Mouse (Mus musculus) left cerebral cortex, adult 2 months (tissue): Measurements from ENCODE around the gene Nrip3. TPM values are rescaled to one million over a fixed set of nuclear protein-coding genes. Genes with fewer than 3 reads are reported as not detected.
A peak's percentile ranks its signal among the peaks of the same experiment; 100 is the strongest.

Experiments
- DNase-seq, 2 experiments: peaks; one replicate each; pipeline ENCODE4 v3.0.0; 2021 to 2022; ENCODE audit warnings: low spot score in 2 of 2, mixed read lengths in 1 of 2; ENCODE audit errors: extremely low spot score in 1 of 2
- H3K27ac ChIP-seq: fragments of 200-600 bp; 2 replicates; pipeline ENCODE4 v1.8.1; 2022
- H3K4me3 ChIP-seq: fragments of 200-600 bp; 2 replicates; pipeline ENCODE4 v1.8.1; 2022
- CTCF ChIP-seq: fragments of 200-600 bp; IDR thresholded peaks from 2 replicates; pipeline ENCODE4 v1.8.1; 2022; ENCODE audit warnings: antibody characterized with exemption, mild to moderate bottlenecking, moderate library complexity
- intact Hi-C: fragments of 180-260 bp; cut with DNase I; formaldehyde crosslinking; loops from one replicate; pipeline ENCODE4 v1.15.1; 2025
- total RNA-seq, 2 experiments: library from RNA; stranded (reverse); gene quantifications; 2 replicates each; pipeline ENCODE4 v1.2.3; 2021

The Nrip3 gene
- total RNA-seq, 2 experiments from 2014 or later: 83.4 to 86.7 TPM

- TF ChIP-seq CTCF: no peak
- no peak for DNase-seq
- no peak overlapping the region for H3K4me3 ChIP-seq
- H3K27ac ChIP-seq: no peak overlapping the region
- intact Hi-C loops: no loop called here
Measured at GRCm38 (mm10) chr7:109800626-109801025, 18.8 kb upstream of the Nrip3 start.

GRCm38 (mm10) chr7:109799168-109799567, 17.3 kb upstream of the Nrip3 start:
- H3K27ac ChIP-seq: no peak overlapping the region
- TF ChIP-seq CTCF: no peak
- H3K4me3 ChIP-seq: no peak overlapping the region
- DNase-seq: no peak
- intact Hi-C loops: no loop called here

DNA sequence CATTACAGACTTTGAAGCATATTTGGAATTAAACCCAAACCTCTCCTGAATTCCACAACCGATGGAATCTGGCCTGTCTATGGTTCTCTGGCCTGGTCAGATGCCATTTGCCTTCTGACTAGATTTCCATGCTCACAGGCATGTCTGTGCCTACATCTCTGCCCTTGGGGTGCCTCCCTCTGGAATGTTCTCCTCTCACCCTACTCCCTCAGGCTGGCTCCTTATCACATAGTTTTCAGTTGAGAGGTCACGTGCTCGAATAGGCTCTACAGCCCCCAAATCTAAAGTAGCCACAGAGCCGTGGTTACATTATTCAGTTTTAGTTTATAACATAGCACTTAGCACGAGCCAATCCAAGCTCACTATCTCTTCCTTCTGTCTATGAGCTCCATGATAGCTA, 13.7 kb upstream of the Nrip3 start:
- DNase-seq: no peak
- Histone ChIP-seq H3K27ac (no peak overlapping the region), H3K4me3 (no peak overlapping the region)
- intact Hi-C loops: no loop called here
- no peak for TF ChIP-seq CTCF

DNA sequence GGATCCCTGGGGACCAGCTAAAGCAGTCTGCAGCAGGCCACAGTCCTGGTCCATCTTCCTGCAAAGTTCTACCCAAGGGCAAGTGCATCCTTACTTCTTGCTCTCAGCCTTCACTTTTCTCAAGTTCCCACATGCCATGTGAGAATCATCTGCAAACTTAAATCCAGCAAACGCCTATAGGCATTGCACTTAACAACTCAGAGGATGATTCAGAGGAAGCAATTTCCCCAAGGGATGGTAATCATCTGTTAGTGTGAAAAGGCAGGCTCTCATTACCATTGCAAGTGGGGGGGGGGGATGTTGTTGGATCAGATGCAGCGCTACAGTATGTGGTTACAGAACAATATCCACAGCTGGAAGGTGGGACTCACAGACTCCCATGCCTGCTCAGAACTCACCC, 12.7 kb upstream of the Nrip3 start:
- Histone ChIP-seq H3K4me3 (no peak overlapping the region), H3K27ac (no peak overlapping the region)
- TF ChIP-seq CTCF: no peak
- no peak for DNase-seq
- intact Hi-C loops: no loop called here

DNA sequence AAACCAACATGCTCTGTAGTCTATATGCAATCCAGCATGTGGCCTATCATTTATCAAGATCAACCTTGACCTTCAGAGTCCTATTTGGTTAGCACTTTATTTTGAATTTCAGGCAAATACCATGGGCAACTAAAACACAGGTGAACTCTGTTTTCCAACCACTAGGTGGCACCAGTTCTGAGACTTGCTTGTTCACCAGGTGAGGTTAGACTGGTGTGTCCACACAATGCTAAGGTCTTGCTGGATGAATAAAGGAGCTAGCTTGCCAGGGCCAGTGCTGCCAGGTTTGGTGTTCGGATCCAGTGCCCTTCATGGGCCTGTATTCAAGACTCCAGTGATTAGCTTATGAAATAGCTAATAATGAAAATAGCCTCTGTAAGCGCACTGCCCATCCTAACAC, 10.9 kb upstream of the Nrip3 start:
- peak; percentile 82 for TF ChIP-seq CTCF
- intact Hi-C loops: loop anchor here (2.0 kb wide), 1 partner anchor 100 kb away; no protein-coding TSS in a partner anchor

GRCm38 (mm10) chr7:109790818-109791217, 9.0 kb upstream of the Nrip3 start:
- Histone ChIP-seq H3K4me3 (no peak overlapping the region), H3K27ac (no peak overlapping the region)
- intact Hi-C loops: no loop called here
- DNase-seq: no peak
- TF ChIP-seq CTCF: no peak

More for the DNA sequence above, 10.9 kb upstream of the Nrip3 start:
- Histone ChIP-seq H3K27ac (no peak overlapping the region), H3K4me3 (no peak overlapping the region)
- peak; percentile 52 to 58 for DNase-seq

- no peak for DNase-seq
- Histone ChIP-seq H3K4me3 (no peak overlapping the region), H3K27ac (no peak overlapping the region)
- intact Hi-C loops: no loop called here
- no peak for TF ChIP-seq CTCF
Measured at GRCm38 (mm10) chr7:109787860-109788259, 6.0 kb upstream of the Nrip3 start.

DNA sequence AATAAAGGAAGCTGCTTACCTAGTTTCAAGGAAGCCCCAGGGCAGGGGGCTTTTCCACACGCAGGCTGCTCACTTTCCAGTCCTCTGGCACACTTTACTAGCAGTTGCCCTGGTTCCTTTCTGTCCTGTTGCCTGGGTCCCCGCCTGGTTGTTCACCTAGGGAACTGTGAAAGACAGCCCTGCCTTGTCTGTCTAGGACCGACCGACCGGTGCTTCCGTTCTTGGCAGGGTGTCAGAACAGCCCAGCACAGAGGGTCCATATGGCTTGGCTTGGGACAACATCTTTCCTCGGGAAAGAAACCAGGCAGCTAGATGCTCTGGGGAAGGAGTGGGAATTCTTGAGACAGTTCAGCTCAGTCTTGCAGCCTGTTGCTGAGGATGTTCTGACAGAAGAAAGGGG, 1.5 kb upstream of the Nrip3 start:
- intact Hi-C loops: no loop called here
- no peak for DNase-seq
- H3K4me3 ChIP-seq: no peak overlapping the region
- no peak for TF ChIP-seq CTCF
- no peak overlapping the region for H3K27ac ChIP-seq

DNA sequence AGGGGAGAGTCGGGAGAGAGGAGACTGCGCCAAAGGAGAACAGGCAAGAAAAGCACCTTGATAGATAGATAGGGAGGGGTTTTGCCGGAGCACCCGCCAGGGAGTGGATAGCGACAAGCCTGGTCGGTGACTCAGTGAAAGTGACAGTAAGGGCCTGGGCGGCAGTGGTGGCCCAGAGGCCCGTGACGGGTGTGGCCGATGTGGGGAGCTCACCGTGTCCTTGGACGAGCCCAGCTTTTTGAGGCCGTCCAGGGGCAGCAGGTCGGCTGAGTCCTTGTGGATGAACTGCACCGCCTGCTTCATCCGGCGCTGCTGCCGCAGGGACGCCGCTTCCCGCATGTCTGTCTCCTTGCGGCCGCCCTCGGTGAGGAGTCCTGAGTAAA, 747 bp downstream of the Nrip3 start:
- peak overlapping the region; percentile 75 for H3K27ac ChIP-seq

GRCm38 (mm10) chr7:109772251-109772650, 9.6 kb downstream of the Nrip3 start:
- intact Hi-C loops: no loop called here
- no peak for TF ChIP-seq CTCF
- no peak for DNase-seq
- Histone ChIP-seq H3K4me3 (no peak overlapping the region), H3K27ac (no peak overlapping the region)

More for the DNA sequence above, 747 bp downstream of the Nrip3 start:
- H3K4me3 ChIP-seq: peak overlapping the region; percentile 74
- DNase-seq: peak in 1 of 2 experiments; percentile 15
- intact Hi-C loops: loop anchor here (2.0 kb wide), 1 partner anchor 28 kb away; the partner anchor contains the start of gene Tmem9b
- no peak for TF ChIP-seq CTCF

DNA sequence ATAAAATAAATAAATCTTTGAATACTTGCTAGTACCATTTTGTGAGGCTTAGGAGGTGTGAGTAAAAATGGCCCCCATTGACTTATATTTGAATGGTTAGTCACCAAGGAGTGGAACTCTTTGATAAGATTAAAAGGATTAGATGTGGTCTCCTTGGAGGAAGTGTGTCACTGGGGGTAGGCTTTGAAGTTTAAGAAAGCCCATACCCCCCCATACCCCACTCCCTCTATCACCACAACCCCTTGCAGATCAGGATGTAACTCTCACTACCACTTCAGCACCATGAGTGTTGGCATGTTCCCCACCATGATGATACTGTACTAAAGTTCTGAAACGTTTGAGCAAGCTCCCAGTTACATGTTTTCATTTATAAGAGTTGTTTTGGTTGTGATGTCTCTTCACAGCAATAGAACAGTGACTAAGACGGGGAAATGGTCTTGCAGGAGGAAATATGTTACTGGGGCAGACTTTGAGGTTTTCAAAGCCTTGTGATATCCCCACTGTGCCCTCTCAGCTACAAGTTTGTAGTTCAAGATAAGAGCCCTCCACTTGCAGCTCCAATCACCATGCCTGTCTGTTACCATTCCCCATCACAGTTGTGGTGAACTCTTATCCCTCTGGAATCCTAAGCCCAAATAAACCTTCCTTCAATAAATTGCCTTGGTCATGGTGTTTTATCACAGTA, 13.0 kb downstream of the Nrip3 start:
- DNase-seq: no peak
- intact Hi-C loops: no loop called here
- no peak for TF ChIP-seq CTCF
- Histone ChIP-seq H3K4me3 (no peak overlapping the region), H3K27ac (no peak overlapping the region)

DNA sequence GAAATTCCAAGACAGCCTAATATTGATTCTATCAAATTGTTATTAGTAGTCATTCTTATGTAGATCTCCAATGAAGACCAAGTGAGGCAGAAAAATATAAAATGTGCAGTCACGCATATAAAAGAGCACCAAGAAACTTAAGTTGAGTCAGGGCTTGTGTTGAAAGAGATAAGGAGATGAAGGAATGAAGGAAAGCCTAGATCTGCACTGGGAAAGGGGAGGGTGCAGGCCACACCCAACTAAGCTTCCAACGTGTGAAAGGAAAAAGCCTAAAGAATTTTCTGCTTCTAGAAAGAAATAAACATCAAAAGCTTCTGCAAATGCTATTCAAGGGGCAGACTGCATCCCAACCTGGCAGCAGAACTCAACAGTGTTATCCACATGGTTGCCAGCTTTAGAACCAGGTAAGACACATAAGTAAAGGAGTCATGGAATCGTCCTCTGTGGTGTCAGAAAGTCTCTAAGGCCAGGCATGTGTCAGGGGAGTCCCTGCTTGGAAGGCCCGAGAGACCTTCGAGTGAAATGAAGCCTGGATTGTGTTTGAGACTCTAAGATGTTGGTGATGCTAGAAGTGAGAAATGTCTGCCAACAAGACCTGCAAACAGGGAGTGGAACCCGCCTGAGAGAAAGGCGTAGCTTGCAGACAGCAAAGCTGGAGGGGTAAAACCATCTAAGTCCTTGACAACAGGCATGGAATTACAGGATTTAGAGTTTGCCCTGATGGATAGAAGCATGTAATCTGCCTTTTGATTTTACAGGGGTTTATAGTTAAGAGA, 14.1 kb downstream of the Nrip3 start:
- intact Hi-C loops: no loop called here
- Histone ChIP-seq H3K27ac (no peak overlapping the region), H3K4me3 (no peak overlapping the region)
- TF ChIP-seq CTCF: no peak
- no peak for DNase-seq

DNA sequence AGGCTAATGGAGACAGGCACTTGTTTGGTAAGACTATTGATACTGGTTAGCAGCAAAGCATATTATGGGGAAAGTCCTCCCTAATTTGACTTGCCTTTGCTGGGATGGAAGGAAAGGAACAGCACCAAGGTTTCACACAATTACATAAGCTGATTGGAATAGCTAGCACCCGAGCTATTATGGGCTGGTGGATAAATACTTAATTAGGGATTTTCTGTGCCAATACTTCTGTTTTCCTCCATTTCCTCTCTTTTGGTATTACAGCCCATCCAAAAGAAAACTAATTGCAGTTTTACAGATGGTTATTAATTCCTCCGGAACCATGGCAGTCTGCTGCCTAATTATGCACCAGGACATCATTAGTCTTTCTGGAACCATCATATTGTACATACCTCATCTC, 17.8 kb downstream of the Nrip3 start:
- H3K4me3 ChIP-seq: no peak overlapping the region
- no peak overlapping the region for H3K27ac ChIP-seq
- DNase-seq: no peak
- intact Hi-C loops: no loop called here
- no peak for TF ChIP-seq CTCF
